Mouse (Mus musculus): ENCODE data around the gene Gm20917. TPM values are rescaled to one million over a fixed set of nuclear protein-coding genes. Genes with fewer than 3 reads are reported as not detected.

The Gm20917 gene
- not detected for polyA plus RNA-seq (2014; fragmentation: Illumina TruSeq; extraction: RNeasy Lipid Tissue Mini Kit (QIAGEN cat#74804); ENCODE audit: low read depth, low replicate concordance)

GRCm38 (mm10) chrY:79151022-79151421, at the start of gene Gm20917:
Gene Gm20917, minus strand, starts transcription at chrY:79151122.

Other genes starting within 250 kb of the Gm20917 start
- gene Gm20916, start 168.4 kb upstream of the Gm20917 start, polyA plus RNA-seq (2014; fragmentation: Illumina TruSeq; extraction: RNeasy Lipid Tissue Mini Kit (QIAGEN cat#74804); ENCODE audit: low read depth, low replicate concordance): not detected